Mouse (Mus musculus): ENCODE data around the gene Ascc1.
A peak's percentile ranks its signal among the peaks of the same experiment; 100 is the strongest.

Gene Ascc1

DNA sequence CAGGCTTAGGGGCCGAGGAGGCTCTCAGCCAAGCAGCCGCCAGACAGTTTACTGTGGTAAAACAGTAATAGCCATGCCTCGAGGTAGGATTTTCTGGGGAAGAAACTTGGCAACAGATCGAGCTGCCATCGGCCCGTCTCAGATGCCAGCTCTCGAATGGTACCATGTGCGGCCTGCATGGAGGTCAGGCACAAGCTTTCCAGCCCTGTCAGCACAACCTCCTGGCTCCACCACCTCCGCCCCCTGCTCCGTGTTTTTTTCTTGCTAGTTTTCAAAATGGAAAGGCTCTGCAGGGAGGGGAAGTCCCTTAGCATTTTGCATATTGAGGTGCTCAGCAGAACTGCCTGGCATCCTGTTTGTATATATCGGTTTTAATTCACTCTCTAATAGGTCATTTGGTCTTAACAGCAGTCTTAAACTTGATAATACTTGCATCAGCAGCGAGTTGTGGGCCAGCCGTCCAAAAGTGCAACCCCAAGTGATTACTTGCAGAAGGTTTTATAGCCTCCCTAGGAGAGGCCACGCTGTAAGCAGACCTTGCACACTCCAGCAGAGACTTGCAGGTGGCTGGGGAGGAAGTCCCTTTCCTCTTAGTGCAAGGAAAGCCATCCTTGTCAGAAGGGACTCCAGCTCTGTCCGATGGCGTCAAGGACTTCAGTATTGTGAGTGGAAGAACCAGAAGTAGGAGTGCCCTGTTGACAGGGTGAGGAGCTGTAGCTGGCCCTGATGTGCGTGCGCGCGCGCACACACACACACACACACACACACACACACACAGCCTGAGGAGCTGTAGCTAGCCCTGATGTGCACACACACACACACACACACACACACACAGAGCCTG is 78.6 kb downstream of the Ascc1 start:
- peak; percentile 25 for DNase-seq

DNA sequence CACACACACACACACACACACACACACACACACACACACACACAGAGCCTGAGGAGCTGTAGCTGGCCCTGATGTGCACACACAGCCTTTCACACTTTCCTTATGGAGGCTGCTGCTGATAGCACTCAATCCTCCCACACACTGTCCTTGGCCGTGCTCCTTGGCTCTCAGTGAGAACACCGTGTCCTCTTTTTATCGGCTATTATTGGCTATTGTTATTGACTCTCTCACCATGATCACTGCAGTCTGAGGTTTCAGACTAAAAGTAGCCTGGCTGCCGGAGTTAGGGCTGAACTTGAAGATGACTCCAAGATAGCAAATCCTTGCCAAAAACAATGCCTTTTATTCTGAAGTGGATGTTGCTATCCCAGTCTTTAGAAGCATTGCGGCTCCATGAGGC is 79.3 kb downstream of the Ascc1 start:
- DNase-seq, result peak; percentile 77

DNA sequence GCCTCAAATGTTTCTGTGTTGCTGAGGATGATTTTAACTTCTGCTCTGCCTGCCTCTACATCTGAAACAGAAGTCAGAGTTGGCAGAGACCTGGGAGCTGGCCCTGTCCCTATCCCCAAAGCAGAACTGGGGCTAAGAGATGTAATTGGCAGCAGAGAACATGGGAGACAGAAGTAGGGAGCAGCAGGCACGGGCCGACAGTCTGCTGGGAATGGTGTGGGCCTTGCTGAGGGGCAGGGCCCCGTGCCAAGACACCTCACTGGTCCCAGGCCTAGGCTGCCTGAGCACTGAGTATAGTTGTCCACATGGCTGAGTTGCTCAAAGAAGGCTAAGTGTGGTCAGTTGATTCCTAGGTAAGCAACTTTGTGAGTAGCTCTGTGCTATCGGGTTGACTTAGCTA is 81.5 kb downstream of the Ascc1 start:
- DNase-seq, result no peak

DNA sequence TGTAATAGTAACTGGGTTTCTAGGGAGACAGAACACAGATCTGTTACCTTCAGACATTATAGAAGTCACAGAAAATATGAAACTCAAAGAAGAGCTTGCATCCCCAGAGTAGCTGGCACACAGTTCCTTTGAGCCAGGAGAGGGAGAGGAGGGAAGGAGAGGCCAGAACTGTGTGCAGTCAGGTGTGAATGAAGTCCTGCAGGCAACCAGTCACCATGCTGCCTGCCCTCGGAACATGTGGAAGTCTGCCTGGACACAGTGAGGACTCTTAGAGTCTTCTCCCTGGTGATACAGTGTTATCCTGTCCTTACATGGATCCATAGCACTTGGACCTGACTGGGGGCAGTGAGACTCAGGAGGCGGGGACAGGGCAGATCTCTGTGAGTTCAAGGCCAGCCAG is 89.7 kb downstream of the Ascc1 start:
- no peak for DNase-seq

DNA sequence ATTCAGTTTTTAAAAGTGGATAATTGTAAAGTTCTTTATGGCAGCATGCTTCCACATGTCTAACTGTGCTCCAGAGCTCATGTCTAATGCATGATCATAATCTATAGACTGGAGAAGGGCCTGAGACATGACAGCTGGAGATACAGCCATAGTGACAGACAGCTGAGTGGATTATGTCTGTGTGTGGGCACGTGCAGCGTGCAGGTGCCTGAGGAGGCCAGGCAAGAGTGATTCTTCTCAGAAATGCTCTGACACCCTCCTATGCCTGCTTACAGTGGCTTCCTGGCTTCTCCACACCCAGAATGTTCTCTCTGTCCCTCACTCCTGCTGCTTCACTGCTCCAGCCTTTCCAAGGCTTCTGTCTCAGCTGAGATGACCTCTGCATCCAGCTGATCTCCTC is 91.1 kb downstream of the Ascc1 start:
- no peak for DNase-seq

DNA sequence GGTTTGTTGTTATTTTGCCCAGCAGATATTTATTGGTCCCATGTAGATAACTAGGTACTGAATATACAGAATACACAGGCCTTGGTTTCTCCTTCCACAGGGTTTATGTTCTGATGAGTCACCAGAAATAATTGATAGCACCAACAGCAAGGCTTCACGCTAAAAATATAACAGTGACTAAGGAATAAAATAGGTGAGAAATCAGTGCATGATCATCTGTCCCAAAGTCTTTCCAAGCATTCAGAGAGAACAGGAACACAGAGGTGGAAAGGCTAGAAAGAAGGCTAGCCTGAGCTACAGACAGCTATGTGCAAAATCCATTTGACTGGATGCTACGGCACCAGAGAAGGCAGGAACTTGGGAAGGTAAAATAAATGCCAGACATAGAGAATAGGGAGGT is 93.0 kb downstream of the Ascc1 start:
- DNase-seq, result no peak

DNA sequence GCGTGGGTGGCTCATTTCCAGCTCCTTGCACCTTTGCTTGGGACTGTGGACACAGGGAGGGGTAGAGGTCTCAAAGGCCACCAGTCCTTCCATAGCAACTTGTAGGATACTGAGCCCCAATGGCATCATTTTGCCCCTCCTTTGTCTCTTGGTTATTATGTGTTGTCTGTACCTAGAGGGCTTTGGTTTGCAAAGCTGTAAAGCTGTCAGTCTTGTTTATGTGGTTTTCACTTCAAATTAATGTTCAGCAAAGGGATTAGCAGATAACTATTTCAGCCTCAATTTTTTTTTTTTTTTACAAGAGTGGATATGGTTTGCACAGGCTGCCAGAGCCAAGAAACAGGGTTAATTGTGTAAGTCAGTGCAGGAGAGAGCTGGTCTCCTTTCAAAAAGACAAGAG is 93.7 kb downstream of the Ascc1 start:
- DNase-seq, result no peak

DNA sequence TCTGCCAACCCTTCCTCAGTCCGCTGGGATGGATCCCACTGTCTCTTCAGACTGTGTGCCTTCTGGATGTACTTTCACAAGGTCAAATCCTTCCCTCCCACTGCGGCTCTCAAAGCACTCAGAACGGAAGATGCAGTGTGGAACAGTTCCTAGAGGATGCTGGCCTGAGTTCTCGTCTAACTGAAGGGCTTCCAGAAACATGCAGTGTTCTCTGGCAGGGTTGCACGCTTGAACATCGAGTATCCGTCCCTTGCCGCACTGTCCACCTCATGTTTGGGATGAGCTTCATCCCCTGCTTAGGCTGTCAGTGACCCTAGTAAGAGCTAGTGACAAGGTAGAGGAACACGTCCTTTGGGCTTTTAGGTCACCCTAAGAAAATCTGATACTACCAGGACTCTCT is 94.5 kb downstream of the Ascc1 start:
- DNase-seq, result no peak

DNA sequence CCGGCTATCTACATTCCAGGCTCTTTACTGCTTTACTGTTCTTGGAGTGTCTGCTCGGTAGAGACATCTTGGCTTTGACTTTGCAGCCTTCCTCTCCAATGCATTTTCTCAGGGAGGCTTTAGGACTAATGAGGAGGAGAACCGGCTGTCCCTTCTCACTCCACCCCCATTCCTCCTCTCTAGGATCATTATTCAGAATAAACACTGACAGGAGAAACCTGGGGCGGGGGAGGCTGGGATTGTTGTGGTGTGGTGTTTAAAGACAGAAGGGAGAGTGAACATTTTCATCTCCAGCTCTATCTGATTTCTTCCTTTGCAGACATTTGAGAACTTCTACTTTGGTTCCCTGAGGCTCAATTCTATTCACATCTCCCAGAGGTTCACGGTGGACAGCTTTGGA is 95.2 kb downstream of the Ascc1 start:
- DNase-seq, result no peak

DNA sequence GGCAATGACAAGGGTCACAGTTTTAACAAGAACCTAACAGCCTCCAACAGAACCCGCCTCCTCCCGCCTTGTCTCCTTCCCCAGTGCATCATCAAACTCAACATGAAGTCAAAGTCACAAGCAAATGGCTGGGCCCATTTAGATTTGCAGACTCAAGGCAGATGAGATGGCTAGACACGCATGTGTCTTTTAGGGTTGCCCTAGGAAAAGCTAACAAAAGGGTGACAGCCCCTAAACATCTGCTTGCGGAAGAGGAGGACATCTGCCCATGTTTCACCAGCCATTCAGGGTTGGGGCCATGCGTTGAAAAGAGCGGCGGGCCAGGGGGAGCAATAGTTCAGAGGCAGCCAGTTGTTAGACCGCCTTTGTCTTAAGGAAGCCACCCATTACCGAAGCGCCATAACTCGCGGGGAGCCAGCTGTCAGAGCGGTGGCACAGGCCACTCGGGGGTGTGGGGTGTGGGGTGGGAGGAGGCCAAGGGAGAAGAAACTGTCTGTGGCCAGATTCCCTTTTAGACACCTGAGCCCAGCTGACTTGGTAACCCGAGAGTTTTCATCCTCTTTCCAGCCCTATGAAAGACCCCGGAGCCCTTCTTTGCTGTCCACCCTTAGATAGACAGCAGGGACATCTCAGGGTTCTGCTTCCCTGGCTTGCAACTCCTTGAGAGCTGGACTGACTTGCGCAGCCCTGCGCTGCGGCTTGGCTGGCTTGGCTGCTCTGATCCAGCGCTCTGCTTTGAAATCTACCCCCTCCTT is 103.0 kb downstream of the Ascc1 start:
- DNase-seq, result no peak

DNA sequence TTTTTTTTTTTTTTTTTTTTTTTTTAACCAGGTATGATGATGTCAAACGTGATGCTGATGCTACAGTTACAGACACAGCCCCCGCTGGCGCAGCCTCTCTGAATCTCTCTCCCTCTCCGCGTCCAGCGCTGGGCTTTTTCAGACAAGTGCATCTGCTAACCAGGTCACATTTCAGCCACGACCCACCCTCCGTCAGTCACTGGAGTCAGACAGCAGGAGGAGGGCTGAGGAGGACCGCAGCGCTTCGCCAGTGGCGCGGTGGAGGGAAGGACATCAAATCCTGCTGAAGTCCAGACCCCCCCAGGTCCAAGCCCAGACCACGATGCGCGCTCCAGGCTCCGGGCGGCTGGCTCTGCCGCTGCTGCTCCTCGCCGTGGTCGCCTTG is 103.5 kb downstream of the Ascc1 start, which contains the start of gene Spock2:
Spock2 (plus strand) TSS at position 74 of the 385 bp plus-strand sequence.
- DNase-seq, result peak; percentile 37

DNA sequence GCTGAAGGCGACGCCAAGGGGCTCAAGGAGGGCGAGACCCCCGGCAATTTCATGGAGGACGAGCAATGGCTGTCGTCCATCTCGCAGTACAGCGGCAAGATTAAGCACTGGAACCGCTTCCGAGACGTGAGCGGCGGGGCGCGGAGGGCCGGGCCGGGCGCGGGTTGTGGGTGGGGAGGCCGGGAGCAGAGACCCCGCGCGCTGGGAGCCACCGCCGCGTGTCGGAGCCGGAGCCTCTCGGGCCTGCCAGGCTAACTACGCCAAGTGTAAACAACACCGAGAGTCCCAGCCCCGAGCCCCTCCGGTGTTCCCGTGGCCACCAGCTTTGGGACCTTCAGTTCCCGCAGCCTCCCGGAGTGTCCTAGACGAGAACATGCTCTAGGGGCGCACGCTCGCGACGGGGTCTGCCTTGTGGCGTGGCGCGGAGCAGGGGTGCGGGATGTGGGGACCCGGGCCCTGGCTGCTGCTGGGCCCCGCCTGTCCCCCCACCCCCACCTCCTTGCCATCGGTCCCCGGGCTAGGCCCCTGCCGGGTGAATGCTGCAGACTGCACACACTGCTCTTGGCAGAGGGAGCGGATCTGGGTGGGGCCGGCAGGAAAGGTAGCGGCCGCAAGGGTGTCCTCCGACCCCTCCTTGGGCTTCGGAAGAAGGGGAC is 104.1 kb downstream of the Ascc1 start:
- DNase-seq, result peak; percentile 65

DNA sequence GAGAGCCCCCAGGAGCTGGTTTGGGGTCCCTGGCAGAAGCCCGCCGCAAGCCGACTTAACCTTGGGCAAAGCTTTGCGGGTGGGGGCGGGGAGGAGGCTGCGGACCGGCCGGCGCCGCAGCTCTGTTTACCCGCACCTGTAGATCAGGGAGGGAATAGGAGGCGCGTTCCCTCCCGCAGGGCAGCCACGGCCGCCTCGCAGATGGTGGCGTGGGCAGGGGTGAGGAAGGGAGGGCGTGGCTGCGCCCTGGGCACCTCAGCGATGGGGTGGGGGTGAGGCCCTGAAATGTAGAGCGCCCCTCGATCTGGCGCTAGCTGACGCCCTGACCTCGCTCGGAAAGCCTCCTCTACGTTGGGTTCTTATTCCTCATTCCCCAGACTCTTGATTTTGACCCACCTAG is 104.8 kb downstream of the Ascc1 start:
- DNase-seq, result peak; percentile 21

DNA sequence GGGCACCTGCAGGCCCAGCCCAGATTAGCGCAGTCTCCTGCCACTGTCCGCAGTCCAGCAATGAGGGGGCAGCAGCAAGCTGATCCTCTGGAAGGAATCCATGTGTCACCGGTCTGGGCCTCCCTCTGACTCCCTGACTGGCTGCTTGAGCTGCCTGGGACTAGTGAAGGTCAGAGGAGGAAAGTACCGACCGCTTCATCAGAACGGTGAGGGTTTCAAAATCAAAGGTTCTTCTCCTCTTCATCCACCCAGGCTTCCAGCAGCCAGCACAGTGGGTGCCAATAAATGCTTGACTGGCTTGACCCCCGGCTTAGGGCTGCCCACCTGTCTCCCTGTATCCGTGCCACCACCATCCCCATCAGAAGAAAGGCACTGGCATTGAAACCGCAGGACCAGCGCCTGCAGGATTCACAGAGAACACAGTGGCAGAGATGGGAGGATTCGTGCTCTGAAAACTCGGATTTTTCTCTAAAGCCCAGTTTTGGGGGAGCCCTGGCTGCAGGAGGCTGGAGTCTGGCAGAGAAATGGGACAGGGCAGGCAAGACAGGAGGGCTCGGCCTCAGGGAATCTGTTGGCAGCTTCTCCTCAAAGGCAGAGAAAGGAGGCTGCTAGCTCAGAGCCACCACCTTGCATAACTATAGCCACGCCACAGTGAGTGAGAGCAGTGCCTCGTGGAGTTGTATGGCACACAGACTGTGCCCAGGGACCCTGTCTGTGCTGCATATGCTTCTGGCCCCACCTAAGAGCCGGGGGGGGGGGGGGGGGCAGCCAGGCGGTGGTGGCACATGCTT is 105.9 kb downstream of the Ascc1 start:
- DNase-seq, result no peak

DNA sequence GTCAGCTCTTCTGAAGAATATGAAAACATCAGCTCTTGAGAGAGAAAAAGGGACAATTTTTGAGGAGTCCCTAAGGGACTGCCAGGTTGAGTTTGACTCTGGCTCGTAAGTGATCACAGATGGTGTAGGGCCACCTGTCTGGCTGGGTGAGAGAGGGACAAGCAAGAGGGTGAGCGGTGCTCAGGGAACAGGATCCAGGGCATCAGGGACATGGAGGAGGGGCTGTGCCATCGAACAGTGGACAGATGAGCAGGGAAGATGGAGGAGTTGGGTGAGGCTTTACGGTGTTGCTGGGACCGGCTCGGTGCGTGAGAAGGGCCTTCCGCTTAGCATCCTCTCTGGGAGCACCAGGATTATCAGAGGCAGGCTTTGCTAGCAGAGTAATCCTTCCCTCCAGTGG is 106.7 kb downstream of the Ascc1 start:
- no peak for DNase-seq

DNA sequence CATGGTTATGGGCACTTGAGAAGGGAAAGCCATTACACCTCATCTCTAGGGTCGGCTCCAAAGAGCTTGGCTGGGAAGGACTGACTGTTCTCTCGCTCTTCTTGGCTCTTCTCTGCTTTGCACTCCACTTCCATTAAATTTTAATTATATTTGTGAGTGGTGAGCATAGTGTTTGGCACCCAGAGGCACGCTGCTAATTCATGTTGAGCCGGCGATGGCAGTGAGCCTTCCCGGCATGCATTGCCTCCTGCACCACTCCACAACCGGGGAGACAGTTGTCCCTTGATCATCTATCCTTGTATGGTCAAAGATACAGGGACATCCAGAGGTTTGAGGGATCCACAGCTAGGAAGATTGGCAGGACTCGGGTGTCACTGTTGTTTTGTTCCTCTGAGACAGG is 107.4 kb downstream of the Ascc1 start:
- DNase-seq, result no peak

DNA sequence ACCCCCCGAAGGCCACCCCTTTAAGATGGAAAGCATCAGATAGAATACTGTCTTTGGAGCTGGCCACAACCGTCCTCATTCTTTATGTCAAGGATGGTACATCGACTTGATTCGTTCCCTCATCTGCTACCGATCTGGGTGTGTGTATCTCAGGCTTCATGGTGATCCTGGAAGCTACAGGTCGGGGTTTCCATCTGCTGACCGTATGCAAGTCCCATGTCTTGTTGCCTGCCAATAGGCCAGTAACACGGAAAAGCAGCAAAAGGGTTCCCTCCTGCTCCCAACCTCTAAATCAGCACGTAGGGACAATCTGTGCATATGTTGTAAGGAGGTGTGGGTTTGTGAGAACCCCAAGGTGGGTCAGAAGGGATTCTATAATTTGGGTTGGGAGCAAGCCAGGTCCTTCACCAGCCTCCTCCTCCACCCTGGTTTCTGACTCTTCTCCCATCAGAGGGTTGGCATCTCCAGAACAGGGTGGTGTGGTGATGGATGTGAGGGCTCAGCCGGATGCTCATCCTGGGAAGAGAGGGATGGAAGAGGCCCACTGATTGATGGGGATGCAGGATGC is 108.4 kb downstream of the Ascc1 start:
- DNase-seq, result no peak

DNA sequence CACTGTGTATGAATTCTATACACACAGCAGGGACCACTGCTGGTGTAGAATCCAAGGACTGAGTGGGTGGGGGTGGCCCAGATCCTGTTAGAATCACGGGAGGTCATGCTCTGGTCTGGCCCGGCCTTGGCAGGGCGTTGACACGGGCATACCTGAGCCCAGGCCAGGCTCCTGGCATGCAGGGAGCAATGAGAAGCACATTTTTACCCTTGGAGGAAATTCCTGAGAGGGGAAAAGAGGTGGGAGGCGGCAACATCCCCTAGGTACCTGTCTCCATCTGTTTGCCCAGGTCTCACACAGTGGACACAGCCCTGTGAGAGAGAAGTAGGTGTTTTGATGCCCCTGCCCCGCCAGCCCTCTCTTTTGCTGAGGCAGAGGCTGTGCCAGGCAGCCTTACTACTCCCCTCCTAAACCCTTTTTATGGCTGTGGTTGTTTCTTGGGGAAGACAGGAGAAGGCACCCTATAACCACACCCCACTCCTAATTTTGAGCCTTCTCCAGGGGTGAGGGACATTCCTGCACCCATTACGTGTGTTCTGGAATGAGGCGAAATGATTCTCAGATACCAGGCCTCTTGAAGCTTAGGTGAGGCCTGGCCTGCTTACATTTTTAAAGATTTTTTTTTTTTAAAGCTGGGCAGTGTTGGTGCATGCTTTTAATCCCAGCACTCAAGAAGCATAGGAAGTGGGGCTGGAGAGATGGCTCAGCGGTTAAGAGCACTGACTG is 111.5 kb downstream of the Ascc1 start:
- DNase-seq, result no peak

DNA sequence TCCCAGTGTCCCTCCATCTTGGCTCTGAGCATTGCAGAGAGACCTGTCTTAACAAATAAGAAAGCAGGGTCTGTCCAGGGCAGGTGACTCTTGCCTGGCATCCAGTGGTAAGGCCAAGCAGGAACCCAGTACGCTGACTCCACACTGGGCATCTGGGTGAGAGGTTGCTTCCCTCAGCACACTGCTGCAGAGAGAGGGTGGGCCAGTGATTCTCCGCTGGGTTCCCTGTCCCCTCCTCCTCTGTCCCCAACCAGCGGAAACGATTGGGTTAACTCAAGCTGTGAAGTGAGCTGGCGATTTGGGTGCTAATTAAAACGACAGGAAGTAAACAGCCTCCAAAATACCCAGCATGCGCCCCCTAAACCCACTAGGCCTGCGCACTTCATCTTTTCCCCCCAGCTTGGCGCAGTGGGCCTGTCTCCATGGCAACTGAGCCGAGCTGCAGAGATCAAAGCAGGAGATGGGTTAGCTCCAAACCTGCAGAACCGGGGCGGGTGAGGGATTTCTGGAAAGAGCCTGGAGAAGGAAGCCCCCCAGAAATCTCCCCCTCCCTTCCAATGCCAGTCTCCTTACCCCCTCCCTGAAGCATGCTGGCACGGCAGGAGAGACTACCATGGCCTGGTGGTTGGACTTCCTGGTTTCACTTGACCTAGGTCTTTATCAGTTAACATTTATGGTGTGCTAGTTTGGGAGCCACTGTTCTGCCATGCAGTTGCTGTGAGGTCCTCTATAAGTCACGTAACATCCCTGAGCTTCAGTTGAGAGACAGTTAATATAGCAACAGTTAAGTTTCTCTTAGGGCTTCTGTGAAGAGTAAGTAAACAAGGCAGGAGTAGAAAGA is 113.0 kb downstream of the Ascc1 start:
- DNase-seq, result no peak

DNA sequence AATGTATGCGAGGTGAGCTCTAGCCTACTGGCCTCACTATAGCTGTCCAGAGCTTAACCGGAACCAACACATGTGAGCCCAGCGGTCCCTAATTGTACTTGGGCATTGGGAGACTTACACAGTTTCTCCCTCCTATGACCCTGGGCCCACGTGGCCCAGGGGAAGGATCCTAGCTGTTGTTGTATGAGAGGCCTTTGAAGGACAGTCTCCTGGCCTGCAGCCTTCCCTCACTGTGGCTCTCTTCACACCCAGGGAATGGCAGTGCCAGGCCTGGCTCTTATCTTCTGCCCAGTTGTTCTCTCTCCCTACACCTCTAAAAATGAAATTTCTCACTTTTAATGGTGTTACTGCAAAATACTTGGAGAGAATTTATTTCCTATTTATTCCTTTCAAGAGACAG is 114.4 kb downstream of the Ascc1 start:
- no peak for DNase-seq

DNA sequence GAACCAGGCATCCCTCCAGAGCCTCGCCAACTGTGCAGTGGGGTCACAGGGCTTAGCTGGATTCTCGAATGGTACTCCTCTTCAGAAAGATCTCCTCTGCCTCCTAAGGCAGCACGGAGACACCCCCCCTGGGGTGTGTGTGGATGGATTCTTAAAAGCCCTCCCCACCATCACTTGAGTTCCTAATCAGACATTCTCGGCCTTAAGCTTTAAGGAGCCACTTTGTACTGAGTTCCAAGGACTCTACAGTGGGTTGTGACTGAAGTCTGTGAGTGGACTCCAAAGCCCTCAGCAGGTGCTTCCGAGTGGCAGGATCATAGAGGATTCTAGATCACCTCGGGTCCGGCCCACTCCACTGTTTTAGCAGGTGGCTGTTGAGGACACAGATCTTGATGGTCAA is 115.9 kb downstream of the Ascc1 start:
- DNase-seq, result no peak

Measured in lung, postnatal 10 days (tissue).